Mouse (Mus musculus) stomach, embryonic 16.5 days (tissue): ENCODE data around the gene Pea15a. TPM values are rescaled to one million over a fixed set of nuclear protein-coding genes. Genes with fewer than 3 reads are reported as not detected.
A peak's percentile ranks its signal among the peaks of the same experiment; 100 is the strongest.

Experiments
- ATAC-seq: fragments of 200-750 bp; cut with Nextera tagmentation; 2 replicates; pipeline ENCODE4 v1.8.0; 2017; ENCODE audit warnings: moderate number of reproducible peaks, moderate TSS enrichment; ENCODE audit not compliant: insufficient read depth, low FRiP score
- H3K27ac ChIP-seq: fragments of 300-500 bp; sonication (generic); 2 replicates; pipeline ENCODE4 v1.5.1; 2014; ENCODE audit warnings: low read length
- H3K27me3 ChIP-seq: fragments of 300-500 bp; sonication (generic); 2 replicates; pipeline ENCODE4 v1.6.1; 2014; ENCODE audit warnings: low read length, control low read depth, mixed read lengths; ENCODE audit not compliant: control insufficient read depth, insufficient read depth
- H3K36me3 ChIP-seq: fragments of 300-500 bp; sonication (generic); 2 replicates; pipeline ENCODE4 v1.6.1; 2014; ENCODE audit warnings: low read length; ENCODE audit not compliant: control insufficient read depth, insufficient read depth
- H3K4me1 ChIP-seq: fragments of 300-500 bp; sonication (generic); 2 replicates; pipeline ENCODE4 v1.6.1; 2014; ENCODE audit warnings: low read length, control low read depth, mixed read lengths; ENCODE audit not compliant: control insufficient read depth, insufficient read depth
- H3K4me2 ChIP-seq: fragments of 300-500 bp; sonication (generic); 2 replicates; pipeline ENCODE4 v1.6.1; 2014; ENCODE audit warnings: low read depth, low read length, mixed read lengths
- H3K4me3 ChIP-seq: fragments of 300-500 bp; sonication (generic); replicated peaks from 2 replicates; pipeline ENCODE4 v1.5.1; 2014; ENCODE audit warnings: mild to moderate bottlenecking, low read length
- H3K9ac ChIP-seq: fragments of 300-500 bp; sonication (generic); 2 replicates; pipeline ENCODE4 v1.6.1; 2014; ENCODE audit warnings: low read length
- H3K9me3 ChIP-seq: fragments of 300-500 bp; sonication (generic); replicated peaks from 2 replicates; pipeline ENCODE4 v1.6.1; 2016; ENCODE audit warnings: low read length, control low read depth; ENCODE audit not compliant: control insufficient read depth
- WGBS: fragments of 180-500 bp; shearing (Covaris S2); extraction: QIAGEN DNeasy Blood & Tissue Kit; methylation state at CpG from one replicate; pipeline ENCODE4 v1.1.7; 2014; 5-methylcytosine and 5-hydroxymethylcytosine counted together
- polyA plus RNA-seq: library from polyadenylated mRNA; unstranded; fragments of >200 nt; fragmentation: Nextera tagmentation; extraction: Ambion mirVana; gene quantifications from 2 replicates; pipeline ENCODE4 v1.2.1, GENCODE M21; 2015

Gene Pea15a
- polyA plus RNA-seq, 1 experiment from 2014 or later, result 131 TPM

DNA sequence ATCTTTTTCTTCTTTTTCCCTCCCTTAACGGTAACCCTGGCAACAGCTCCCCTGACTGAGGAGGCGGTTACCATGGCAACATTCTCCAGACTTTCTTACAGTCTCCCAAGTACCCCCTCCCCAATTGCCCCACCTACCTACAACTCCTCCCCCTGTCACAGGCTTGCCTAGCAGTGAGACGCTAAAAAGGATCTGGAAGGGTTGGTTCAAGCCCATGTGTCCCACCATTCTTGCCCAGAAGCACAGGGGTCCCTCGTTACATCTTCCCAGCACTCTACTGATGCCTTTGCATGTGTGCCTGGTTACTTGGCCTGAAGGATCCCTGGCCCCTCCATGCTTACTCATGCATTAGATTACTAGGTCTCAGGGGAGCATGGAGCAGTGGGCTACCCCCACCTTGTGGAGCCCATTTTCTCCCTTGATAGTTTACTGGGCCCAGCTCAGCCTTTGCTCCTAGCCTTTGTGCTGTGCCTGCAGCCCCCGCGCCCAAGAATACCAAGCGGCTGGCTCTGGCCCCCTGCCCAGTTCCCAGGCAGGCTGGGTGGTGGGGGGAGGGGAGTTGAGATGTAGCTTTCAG, 5.6 kb downstream of the Pea15a start:
- Histone ChIP-seq H3K9ac (0 out of 2 replicates have a peak overlapping the region, but pooled peaks have one; percentile 19), H3K4me3 (no peak overlapping the region), H3K27ac (peak overlapping the region; percentile 17; the same call in 1 of the 2 replicates), H3K27me3 (no peaks in the 10 kb centered on the region), H3K9me3 (no peaks in the 10 kb centered on the region), H3K4me2 (no peak overlapping the region), H3K4me1 (peaks cover 61% of the 10 kb centered on the region), H3K36me3 (peaks cover 13% of the 10 kb centered on the region; the same call in 1 of the 2 replicates)
- 0 out of 2 replicates have a peak, but pooled peaks have one; percentile 13 for ATAC-seq
- 45% methylated on average over 7 of the region's 7 CpGs for WGBS

- Histone ChIP-seq H3K4me1 (peaks cover 53% of the 10 kb centered on the region), H3K9me3 (no peaks in the 10 kb centered on the region), H3K36me3 (peaks cover 17% of the 10 kb centered on the region; the same call in 1 of the 2 replicates), H3K9ac (no peak overlapping the region), H3K4me3 (no peak overlapping the region), H3K27me3 (no peaks in the 10 kb centered on the region), H3K27ac (peak overlapping the region; percentile 25; the same call in 1 of the 2 replicates), H3K4me2 (no peak overlapping the region)
- ATAC-seq, result peak; percentile 25; the same call in 1 of the 2 replicates
- WGBS, result 67% methylated on average over 5 of the region's 5 CpGs
Observed at GRCm38 (mm10) chr1:172200161-172200560, 6.4 kb downstream of the Pea15a start.

DNA sequence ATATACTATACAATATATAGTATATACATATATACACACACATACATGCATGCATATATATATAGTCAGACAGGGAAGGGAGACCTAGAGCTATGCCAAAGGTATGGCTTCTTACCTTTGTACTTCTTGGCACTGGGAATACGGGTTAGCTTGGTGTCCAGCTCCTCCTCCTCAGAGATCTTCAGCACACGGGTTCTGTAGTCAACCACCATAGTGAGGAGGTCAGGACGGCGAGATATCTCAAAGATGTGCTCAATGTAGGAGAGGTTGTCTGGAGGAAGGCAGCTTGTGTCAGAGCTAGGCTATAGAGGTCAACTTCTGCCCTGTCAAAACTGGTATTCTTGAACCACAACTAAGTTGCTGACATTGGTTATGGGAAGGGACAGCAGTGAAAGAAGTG, 7.6 kb downstream of the Pea15a start:
- no peak overlapping the region for H3K9ac ChIP-seq
- peaks cover 42% of the 10 kb centered on the region for H3K4me1 ChIP-seq
- ATAC-seq, result no peak
- no peak overlapping the region for H3K27ac ChIP-seq
- no peaks in the 10 kb centered on the region for H3K9me3 ChIP-seq
- H3K27me3 ChIP-seq, result no peaks in the 10 kb centered on the region
- no peak overlapping the region for H3K4me3 ChIP-seq
- peaks cover 22% of the 10 kb centered on the region; the same call in 1 of the 2 replicates for H3K36me3 ChIP-seq
- 94% methylated on average over 4 of the region's 4 CpGs for WGBS
- H3K4me2 ChIP-seq, result no peak overlapping the region

DNA sequence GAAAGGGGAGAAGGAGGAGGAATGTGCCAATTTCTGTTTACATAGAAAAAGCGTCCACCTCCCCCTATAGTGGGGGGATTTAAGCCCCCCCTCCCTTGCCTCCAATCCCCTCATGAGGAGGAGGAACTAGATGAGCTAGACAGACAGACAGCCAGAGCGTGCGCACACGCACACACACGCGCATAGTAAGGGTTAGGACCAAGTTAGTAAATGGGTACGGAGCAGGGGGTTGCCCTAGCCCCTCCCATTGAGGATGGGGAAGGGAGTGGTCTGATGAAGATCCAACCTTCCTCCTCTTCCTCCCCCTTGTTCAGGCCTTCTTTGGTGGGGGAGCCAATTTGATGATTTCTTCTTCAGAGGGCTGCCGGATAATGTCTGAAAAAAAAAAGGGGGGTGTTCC, 8.3 kb downstream of the Pea15a start:
- peaks cover 26% of the 10 kb centered on the region; the same call in 1 of the 2 replicates for H3K36me3 ChIP-seq
- no peak overlapping the region for H3K9ac ChIP-seq
- H3K4me2 ChIP-seq, result no peak overlapping the region
- 88% methylated on average over 8 of the region's 8 CpGs for WGBS
- no peak overlapping the region for H3K4me3 ChIP-seq
- H3K4me1 ChIP-seq, result peaks cover 36% of the 10 kb centered on the region
- H3K27me3 ChIP-seq, result no peaks in the 10 kb centered on the region
- no peak for ATAC-seq
- no peak overlapping the region for H3K27ac ChIP-seq
- no peaks in the 10 kb centered on the region for H3K9me3 ChIP-seq

GRCm38 (mm10) chr1:172197851-172198250, 8.8 kb downstream of the Pea15a start:
- peaks cover 26% of the 10 kb centered on the region; the same call in 1 of the 2 replicates for H3K36me3 ChIP-seq
- 77% methylated on average over 5 of the region's 5 CpGs for WGBS
- no peak overlapping the region for H3K4me3 ChIP-seq
- no peak overlapping the region for H3K27ac ChIP-seq
- H3K27me3 ChIP-seq, result no peaks in the 10 kb centered on the region
- H3K9me3 ChIP-seq, result no peaks in the 10 kb centered on the region
- no peak overlapping the region for H3K4me2 ChIP-seq
- no peak overlapping the region for H3K9ac ChIP-seq
- no peak for ATAC-seq
- peaks cover 31% of the 10 kb centered on the region for H3K4me1 ChIP-seq

DNA sequence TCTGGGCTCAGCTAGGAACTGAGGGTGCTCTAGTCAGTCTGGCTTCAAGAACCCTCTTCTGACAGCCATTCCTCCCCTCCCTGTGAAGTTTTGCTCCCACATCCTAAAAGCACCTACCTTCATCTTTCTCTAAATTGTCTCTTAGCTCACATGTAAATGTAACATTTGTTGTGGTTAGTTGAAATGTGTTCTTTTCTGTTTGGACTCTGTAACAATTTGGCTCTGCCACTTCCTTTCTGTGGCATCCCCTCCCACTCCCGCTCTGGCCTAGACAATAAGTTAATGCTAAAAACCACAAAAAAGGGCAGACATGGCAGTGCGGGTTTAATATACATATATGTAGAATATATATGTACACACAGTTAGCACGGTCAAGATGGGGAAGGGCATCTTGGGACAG, 9.5 kb downstream of the Pea15a start:
- no peak overlapping the region for H3K4me3 ChIP-seq
- no peak overlapping the region for H3K27ac ChIP-seq
- no peaks in the 10 kb centered on the region for H3K9me3 ChIP-seq
- H3K4me2 ChIP-seq, result no peak overlapping the region
- peaks cover 24% of the 10 kb centered on the region for H3K4me1 ChIP-seq
- no peak overlapping the region for H3K9ac ChIP-seq
- H3K36me3 ChIP-seq, result peaks cover 26% of the 10 kb centered on the region; the same call in 1 of the 2 replicates
- ATAC-seq, result no peak
- no peaks in the 10 kb centered on the region for H3K27me3 ChIP-seq
- WGBS, result 85% methylated on average over 3 of the region's 3 CpGs

GRCm38 (mm10) chr1:172194435-172194834, 12.2 kb downstream of the Pea15a start:
- 68% methylated on average over 8 of the region's 8 CpGs for WGBS
- Histone ChIP-seq H3K4me1 (no peaks in the 10 kb centered on the region), H3K27me3 (no peaks in the 10 kb centered on the region), H3K9me3 (no peaks in the 10 kb centered on the region), H3K36me3 (peaks cover 23% of the 10 kb centered on the region; the same call in 1 of the 2 replicates), H3K9ac (no peak overlapping the region), H3K4me3 (no peak overlapping the region), H3K4me2 (no peak overlapping the region), H3K27ac (no peak overlapping the region; the same call in 1 of the 2 replicates)
- no peak for ATAC-seq

DNA sequence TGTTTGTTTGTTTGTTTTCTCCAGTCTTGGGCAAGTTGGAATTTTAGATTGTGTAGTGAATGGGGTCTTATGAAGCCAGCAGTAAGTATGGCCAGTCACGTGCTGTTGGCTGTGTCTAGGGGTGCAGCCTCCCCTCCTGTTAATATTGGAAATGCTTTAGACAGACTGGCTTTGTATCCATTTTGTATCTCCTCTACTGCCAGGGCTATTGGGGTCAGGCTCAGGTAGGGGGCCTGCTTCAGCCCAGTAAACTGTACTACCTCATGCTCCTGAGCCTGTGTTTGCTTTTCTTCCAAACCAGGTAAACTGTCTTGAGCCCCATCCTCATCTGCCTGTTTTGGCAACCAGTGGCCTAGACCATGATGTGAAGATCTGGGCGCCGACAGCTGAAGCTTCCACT, 14.4 kb downstream of the Pea15a start:
- no peaks in the 10 kb centered on the region for H3K9me3 ChIP-seq
- H3K27ac ChIP-seq, result no peak overlapping the region
- H3K4me1 ChIP-seq, result no peaks in the 10 kb centered on the region
- no peak overlapping the region for H3K4me3 ChIP-seq
- ATAC-seq, result no peak
- no peaks in the 10 kb centered on the region for H3K27me3 ChIP-seq
- H3K4me2 ChIP-seq, result no peak overlapping the region
- 90% methylated on average over 3 of the region's 3 CpGs for WGBS
- no peak overlapping the region for H3K9ac ChIP-seq
- H3K36me3 ChIP-seq, result peaks cover 19% of the 10 kb centered on the region; the same call in 1 of the 2 replicates

DNA sequence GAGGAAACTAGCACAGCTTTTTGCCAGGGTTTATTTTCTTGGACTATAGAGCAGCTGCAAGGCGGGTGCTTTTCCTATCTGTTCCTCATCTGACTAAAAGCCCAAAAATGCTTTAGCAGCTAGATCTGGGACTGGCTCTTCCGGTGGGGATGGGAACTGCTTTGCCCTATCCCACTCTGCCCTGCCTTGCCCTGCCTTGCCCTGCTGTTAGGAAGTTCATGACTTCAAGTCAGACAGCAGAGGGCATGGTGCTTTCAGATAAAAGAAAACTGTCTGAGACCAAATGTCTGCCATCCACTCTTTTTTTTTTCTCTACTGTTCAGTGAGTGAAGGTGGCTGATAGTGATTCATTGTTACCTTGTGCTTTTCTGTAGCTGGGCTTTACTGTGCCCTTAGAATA, 15.0 kb downstream of the Pea15a start:
- no peaks in the 10 kb centered on the region for H3K9me3 ChIP-seq
- no peak overlapping the region for H3K4me2 ChIP-seq
- H3K27ac ChIP-seq, result no peak overlapping the region
- H3K4me3 ChIP-seq, result no peak overlapping the region
- H3K27me3 ChIP-seq, result no peaks in the 10 kb centered on the region
- H3K9ac ChIP-seq, result no peak overlapping the region
- H3K36me3 ChIP-seq, result peaks cover 22% of the 10 kb centered on the region
- ATAC-seq, result no peak
- no peaks in the 10 kb centered on the region for H3K4me1 ChIP-seq
- WGBS, result 75% methylated on average over 2 of the region's 2 CpGs
